Mouse (Mus musculus) MEL (cell line): ENCODE measurements around the gene Arf6.

Experiments used
- BHLHE40 ChIP-seq: IDR thresholded peaks from 2 replicates; pipeline ENCODE4 v1.6.1; 2012; ENCODE audit warnings: low read depth, mild to moderate bottlenecking, inconsistent platforms, low read length, improper control_type of control experiment, borderline replicate concordance
- CTCF ChIP-seq, 3 experiments: IDR thresholded peaks in 2 of 3; conservative IDR thresholded peaks in 1 of 3; 2 replicates each; pipeline ENCODE4 v1.5.1; 2011 to 2012; ENCODE audit warnings: low read length in 3 of 3, low read depth in 2 of 3, mild to moderate bottlenecking in 2 of 3, improper control_type of control experiment in 1 of 3, inconsistent platforms in 1 of 3, mixed read lengths in 1 of 3, moderate library complexity in 1 of 3; ENCODE audit not compliant: control insufficient read depth in 1 of 3, insufficient read depth in 1 of 3, poor library complexity in 1 of 3, severe bottlenecking in 1 of 3
- EP300 ChIP-seq, 2 experiments: IDR thresholded peaks; 2 replicates each; pipeline ENCODE4 v1.6.1; 2011; ENCODE audit warnings: improper control_type of control experiment in 2 of 2, low read length in 2 of 2, low read depth in 1 of 2, mild to moderate bottlenecking in 1 of 2
- MAFK ChIP-seq: IDR thresholded peaks from 2 replicates; pipeline ENCODE4 v1.6.1; 2011; ENCODE audit warnings: low read depth, mild to moderate bottlenecking, low read length, improper control_type of control experiment, borderline replicate concordance
- MAX ChIP-seq: IDR thresholded peaks from 2 replicates; pipeline ENCODE4 v1.6.1; 2011; ENCODE audit warnings: low read length, improper control_type of control experiment
- MXI1 ChIP-seq: IDR thresholded peaks from 2 replicates; pipeline ENCODE4 v1.6.1; 2011; ENCODE audit warnings: mild to moderate bottlenecking, low read depth, low read length, improper control_type of control experiment
- NRF1 ChIP-seq: IDR thresholded peaks from 2 replicates; pipeline ENCODE4 v1.6.1; 2014; ENCODE audit warnings: low read depth, mild to moderate bottlenecking, inconsistent platforms, low read length, improper control_type of control experiment, moderate library complexity; ENCODE audit not compliant: poor library complexity, insufficient read depth, severe bottlenecking
- TCF12 ChIP-seq: IDR thresholded peaks from 2 replicates; pipeline ENCODE4 v1.6.1; 2014; ENCODE audit warnings: low read depth, mild to moderate bottlenecking, inconsistent platforms, low read length, improper control_type of control experiment, moderate library complexity
- ZC3H11A ChIP-seq: IDR thresholded peaks from 2 replicates; pipeline ENCODE4 v1.6.1; 2012; ENCODE audit warnings: low read depth, mild to moderate bottlenecking, inconsistent platforms, low read length, improper control_type of control experiment

DNA sequence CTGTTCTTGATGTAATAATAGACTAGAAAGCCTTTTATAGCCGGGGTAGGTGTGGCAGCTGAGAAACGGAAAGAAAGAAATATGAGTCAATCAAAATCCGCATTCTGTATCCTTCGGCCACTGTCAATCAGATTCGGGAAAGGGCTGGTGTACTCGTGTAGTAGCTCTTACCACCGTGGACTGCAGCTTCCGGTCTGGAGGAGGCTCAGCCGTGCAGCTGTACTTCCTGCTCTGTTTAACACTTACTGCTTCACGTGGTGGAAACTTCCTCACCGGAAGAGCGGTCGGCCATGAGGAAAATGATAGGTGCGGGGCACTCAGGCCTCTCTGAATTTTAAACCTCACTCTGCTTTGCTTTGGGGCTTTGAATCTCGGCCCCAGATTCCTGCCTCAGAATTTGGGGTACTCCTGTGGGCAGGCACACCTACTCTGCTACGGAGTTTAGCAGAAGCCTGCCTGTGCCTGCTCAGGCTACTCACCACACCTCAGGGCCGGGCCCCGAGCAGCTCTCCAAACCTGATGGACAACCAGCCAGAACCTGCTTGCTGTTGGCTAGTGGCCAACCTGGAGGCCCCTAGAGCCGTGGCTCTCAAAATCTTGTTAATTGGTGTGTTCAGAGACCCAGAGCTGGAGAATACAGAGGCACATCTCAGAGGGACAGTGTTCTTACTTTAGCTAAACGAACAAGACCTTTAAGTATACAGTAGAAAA is 51.0 kb downstream of the Arf6 start:
- TF ChIP-seq MXI1 (no peak), MAFK (no peak), EP300 (IDR thresholded peaks at IDR 0.05; ENCODE audit: low read depth in 1 of 2, low read length in 2 of 2) (no peak), BHLHE40 (no peak), NRF1 (no peak), ZC3H11A (no peak), TCF12 (no peak), MAX (no peak), CTCF (IDR thresholded peaks at IDR 0.05 in 2 of 3, conservative IDR thresholded peaks at IDR 0.05 in 1 of 3; ENCODE audit: control insufficient read depth in 1 of 3, insufficient read depth in 1 of 3, low read depth in 2 of 3, low read length in 3 of 3, poor library complexity in 1 of 3, severe bottlenecking in 1 of 3) (no peak)
